Mouse (Mus musculus): ENCODE data around the gene Stam2. TPM values are rescaled to one million over a fixed set of nuclear protein-coding genes. Genes with fewer than 3 reads are reported as not detected.

Gene Stam2
- polyA plus RNA-seq (2017; shearing (Covaris generic)): 60.3 TPM

DNA sequence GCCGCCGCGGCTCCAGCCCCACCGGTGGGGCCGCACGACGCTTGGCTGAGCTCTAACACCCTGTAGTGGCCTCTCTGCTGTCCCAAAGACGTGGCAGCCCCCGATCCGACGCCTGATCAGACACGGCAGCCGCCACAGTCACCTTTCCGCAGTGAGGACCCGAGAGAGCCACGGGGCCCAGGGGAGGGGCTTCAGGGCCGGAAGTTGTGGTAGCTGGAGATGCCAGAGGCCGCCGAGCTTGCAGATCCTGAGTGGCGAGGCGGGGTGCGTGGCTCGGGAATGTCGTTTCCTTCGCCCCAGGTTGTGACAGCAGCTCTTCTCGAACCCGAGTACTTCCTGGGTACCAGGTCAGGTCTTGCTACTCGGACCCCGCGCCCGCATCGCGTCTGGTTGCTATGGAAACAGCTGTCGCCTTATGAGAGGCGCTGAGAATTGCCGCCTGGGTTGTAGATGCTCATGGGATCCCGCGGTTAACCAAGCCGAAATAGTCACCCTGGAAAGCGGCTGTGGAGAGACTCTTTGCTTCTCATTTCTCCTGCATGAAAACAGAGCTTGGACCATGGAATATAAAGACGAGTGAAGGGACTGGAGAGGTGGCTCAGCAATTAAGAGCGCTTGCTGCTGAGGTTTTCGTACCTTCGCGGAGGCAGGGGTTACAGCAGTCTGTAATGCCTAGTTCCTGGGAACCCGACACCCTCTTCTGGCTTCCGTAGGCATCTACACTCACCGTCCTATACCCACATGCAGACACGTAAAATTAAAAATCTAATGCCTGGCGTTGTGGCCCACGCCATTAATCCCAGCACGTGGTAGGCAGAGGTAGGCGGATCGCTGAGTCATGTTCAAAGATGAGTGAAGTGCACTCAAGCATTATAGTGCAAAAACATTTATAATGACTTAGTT, at the start of gene Stam2:
TSS of gene Stam2 (minus strand) at position 26 of the 903 bp plus-strand sequence.

GRCm38 (mm10) chr2:52676023-52676912, 65.8 kb downstream of the Stam2 start, which contains the start of gene Cacnb4:
TSS of gene Cacnb4 (minus strand) at chr2:52676831.

Other genes starting within 250 kb of the Stam2 start
- gene Cacnb4, start 65.5 kb downstream of the Stam2 start, polyA plus RNA-seq (2017; shearing (Covaris generic)): 0.10 TPM
- 0.13 TPM for gene Fmnl2, start 115.6 kb upstream of the Stam2 start, polyA plus RNA-seq (2017; shearing (Covaris generic))